Mouse (Mus musculus) hindbrain, postnatal 0 days (tissue): ENCODE data around the gene Nosip. TPM values are rescaled to one million over a fixed set of nuclear protein-coding genes. Genes with fewer than 3 reads are reported as not detected.
"Not testable (repeated sequence)": the region's sequence is repeated elsewhere in the genome, so short reads cannot be mapped to it uniquely, and the experiment has no call there.

ENCODE experiments used
- ATAC-seq: fragments of 200-750 bp; cut with Nextera tagmentation; 2 replicates; pipeline ENCODE4 v1.8.0; 2017; ENCODE audit warnings: mild to moderate bottlenecking, moderate TSS enrichment, moderate library complexity
- DNase-seq: peaks from one replicate; pipeline ENCODE4 v3.0.0-alpha.2; 2015; ENCODE audit warnings: low spot score
- H3K27ac ChIP-seq: fragments of 300-500 bp; sonication (generic); 2 replicates; pipeline ENCODE4 v1.5.1; 2014; ENCODE audit warnings: mild to moderate bottlenecking
- H3K27me3 ChIP-seq: fragments of 300-500 bp; sonication (generic); 2 replicates; pipeline ENCODE4 v1.6.1; 2014; ENCODE audit warnings: low read length, mixed read lengths; ENCODE audit not compliant: insufficient read depth
- H3K36me3 ChIP-seq: fragments of 300-500 bp; sonication (generic); 2 replicates; pipeline ENCODE4 v1.6.1; 2014; ENCODE audit warnings: low read length, mixed read lengths; ENCODE audit not compliant: insufficient read depth
- H3K4me1 ChIP-seq: fragments of 300-500 bp; sonication (generic); 2 replicates; pipeline ENCODE4 v1.6.1; 2014; ENCODE audit warnings: antibody characterized with exemption, low read length, mixed read lengths; ENCODE audit not compliant: insufficient read depth
- H3K4me2 ChIP-seq: fragments of 300-500 bp; sonication (generic); 2 replicates; pipeline ENCODE4 v1.6.1; 2014; ENCODE audit warnings: low read depth, mild to moderate bottlenecking, low read length, moderate library complexity, mixed read lengths
- H3K4me3 ChIP-seq: fragments of 300-500 bp; sonication (generic); 2 replicates; pipeline ENCODE4 v1.5.1; 2014; ENCODE audit warnings: low read length
- H3K9ac ChIP-seq: fragments of 300-500 bp; sonication (generic); replicated peaks from 2 replicates; pipeline ENCODE4 v1.6.1; 2014; ENCODE audit warnings: mild to moderate bottlenecking, low read length, moderate library complexity, mixed read lengths
- H3K9me3 ChIP-seq: fragments of 300-500 bp; sonication (generic); 2 replicates; pipeline ENCODE4 v1.6.1; 2016; ENCODE audit warnings: low read length, mixed read lengths
- CTCF ChIP-seq: IDR thresholded peaks from 2 replicates; pipeline ENCODE4 v1.5.1; 2016; ENCODE audit warnings: antibody characterized with exemption, control low read depth, low read depth
- whole genome bisulfite sequencing: fragments of 180-500 bp; shearing (Covaris S2); extraction: QIAGEN DNeasy Blood & Tissue Kit; methylation state at CpG from one replicate; pipeline ENCODE4 v1.1.7; 2014; 5-methylcytosine and 5-hydroxymethylcytosine counted together
- polyA plus RNA-seq: library from polyadenylated mRNA; unstranded; fragments of >200 nt; fragmentation: Nextera tagmentation; extraction: Ambion mirVana; gene quantifications from 2 replicates; pipeline ENCODE4 v1.2.1, GENCODE M21; 2015
- total RNA-seq: library from RNA; depleted of rRNA; stranded (reverse); fragments of >200 nt; gene quantifications from 2 replicates; pipeline ENCODE4 v1.2.3, GENCODE M21; 2014

The Nosip gene
- total and polyA plus RNA-seq, 2 experiments from 2014 or later: 67.4 to 83.1 TPM

DNA sequence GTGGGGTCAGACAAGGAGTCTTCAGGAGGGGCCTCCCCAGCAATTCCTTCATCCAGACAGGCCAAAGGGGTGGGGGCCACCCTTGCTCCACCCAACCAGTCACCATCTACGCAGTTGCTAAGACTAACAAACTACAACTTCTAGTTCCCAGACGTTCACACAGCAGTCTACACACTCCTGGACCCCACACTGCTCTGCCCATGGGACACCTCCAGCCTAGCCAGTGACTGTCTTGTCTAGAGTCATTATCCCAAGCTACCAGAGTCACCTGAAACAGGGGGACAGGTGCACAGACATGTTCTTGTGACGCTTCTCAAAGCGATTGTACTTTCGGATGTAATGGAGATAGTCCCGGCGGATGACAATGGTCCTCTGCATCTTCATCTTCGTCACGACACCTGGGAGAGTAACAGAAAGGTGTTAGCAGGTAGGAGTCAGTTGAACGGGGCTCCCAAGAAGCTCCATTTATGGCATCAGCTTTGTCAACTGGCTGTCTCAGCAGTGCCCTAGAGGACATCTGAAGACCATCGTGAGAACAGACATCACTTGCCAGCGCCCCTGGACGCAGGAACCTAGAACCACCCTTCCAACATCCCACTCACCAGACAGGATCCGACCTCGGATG lies 60.4 kb downstream of the Nosip start:
- H3K27me3 ChIP-seq: no peaks in the 10 kb centered on the region
- ATAC-seq: no peak
- peak overlapping the region; percentile 64 for H3K4me3 ChIP-seq
- DNase-seq: no peak
- H3K9ac ChIP-seq: peak overlapping the region; percentile 78; the same call in 1 of the 2 replicates
- peaks cover 14% of the 10 kb centered on the region for H3K4me1 ChIP-seq
- 83% methylated on average over 15 of the region's 15 CpGs for WGBS
- peaks cover 70% of the 10 kb centered on the region for H3K36me3 ChIP-seq
- 0 out of 2 replicates have a peak overlapping the region, but pooled peaks have one; percentile 87 for H3K27ac ChIP-seq
- H3K4me2 ChIP-seq: peak overlapping the region; percentile 96
- no peak for TF ChIP-seq CTCF
- no peaks in the 10 kb centered on the region for H3K9me3 ChIP-seq

DNA sequence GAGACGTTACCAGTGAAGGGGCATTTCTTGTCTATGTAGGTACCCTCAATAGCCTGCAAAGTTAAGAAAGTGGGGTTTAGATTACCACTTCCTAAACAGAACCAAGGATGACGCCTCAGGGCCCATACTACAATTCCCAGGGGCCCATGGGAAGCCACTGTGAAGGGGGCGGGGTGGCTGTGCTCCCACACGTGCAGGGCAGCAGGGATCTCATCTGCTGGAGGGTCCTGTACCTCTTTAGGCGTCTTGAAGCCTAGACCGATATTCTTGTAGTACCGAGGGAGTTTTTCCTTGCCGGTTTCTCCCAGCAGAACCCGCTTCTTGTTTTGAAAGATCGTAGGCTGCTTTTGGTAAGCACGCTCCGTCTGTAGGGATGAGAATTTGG lies 60.9 kb downstream of the Nosip start:
- DNase-seq: peak; percentile 46
- Histone ChIP-seq H3K4me2 (peak overlapping the region; percentile 96), H3K27me3 (no peaks in the 10 kb centered on the region), H3K36me3 (peaks cover 69% of the 10 kb centered on the region), H3K4me3 (peak overlapping the region; percentile 64), H3K27ac (peak overlapping the region; percentile 87; the same call in 1 of the 2 replicates), H3K9me3 (no peaks in the 10 kb centered on the region), H3K9ac (peak overlapping the region; percentile 78), H3K4me1 (peaks cover 14% of the 10 kb centered on the region)
- 22% methylated on average over 12 of the region's 12 CpGs for WGBS
- no peak for TF ChIP-seq CTCF
- no peak for ATAC-seq

DNA sequence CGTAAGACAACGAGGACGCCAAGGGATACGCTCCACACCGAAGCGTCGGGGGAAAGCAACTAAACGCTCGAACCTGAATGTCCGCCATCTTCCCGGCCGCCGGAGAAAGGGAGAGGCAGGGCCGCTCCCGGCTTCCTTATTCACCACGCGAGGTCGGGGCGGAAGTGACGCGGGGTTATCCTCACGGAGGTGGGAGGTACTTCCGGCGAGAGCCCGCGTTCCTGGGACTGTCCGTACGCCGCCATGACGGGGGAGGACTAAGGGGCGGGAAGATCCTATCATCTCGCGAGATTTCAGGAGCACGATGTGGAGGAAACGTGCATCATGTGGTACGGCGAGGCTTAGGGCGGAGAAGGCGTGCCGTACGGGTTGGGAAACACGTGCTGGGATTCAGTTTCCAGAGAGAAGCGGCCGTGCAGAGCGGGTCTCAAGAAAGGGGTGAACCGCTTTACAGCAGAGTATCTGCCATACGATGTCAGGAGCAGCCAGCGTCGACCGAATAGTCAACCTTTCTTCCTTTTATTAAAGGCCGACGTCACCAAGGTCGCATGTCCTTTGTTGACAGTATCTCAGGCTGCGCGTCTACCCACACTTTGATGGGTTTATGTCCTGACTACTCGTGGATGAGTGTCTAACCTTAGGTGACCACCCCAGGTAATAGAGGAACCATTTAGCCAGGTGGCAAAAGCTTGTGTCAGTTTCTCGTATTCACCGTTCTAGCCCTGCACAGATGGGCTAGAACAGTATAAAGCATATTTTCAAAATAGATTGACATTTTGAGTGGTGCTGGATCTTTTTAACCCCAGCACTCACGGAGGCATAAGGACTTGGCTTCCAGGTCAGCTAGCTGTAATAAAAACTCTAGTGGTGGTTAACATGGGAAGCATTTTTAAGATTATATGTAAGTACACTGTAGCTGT lies 62.3 kb downstream of the Nosip start, which contains the start of gene Rps11:
Gene Rps11 (minus strand): TSS at position 216 of the 920 bp plus-strand sequence.
- Histone ChIP-seq H3K9me3 (no peaks in the 10 kb centered on the region), H3K36me3 (peaks cover 59% of the 10 kb centered on the region), H3K9ac (peak within 1 kb of the TSS; percentile 78), H3K27me3 (no peaks in the 10 kb centered on the region), H3K4me3 (peak within 1 kb of the TSS; percentile 64), H3K27ac (peak within 1 kb of the TSS; percentile 87), H3K4me1 (peaks cover 14% of the 10 kb centered on the region), H3K4me2 (peak within 1 kb of the TSS; percentile 96)
- peak; percentile 34 for TF ChIP-seq CTCF
- WGBS: 1% methylated on average over 59 of the region's 59 CpGs
- DNase-seq (peak; percentile 100), ATAC-seq (peak; percentile 88)

DNA sequence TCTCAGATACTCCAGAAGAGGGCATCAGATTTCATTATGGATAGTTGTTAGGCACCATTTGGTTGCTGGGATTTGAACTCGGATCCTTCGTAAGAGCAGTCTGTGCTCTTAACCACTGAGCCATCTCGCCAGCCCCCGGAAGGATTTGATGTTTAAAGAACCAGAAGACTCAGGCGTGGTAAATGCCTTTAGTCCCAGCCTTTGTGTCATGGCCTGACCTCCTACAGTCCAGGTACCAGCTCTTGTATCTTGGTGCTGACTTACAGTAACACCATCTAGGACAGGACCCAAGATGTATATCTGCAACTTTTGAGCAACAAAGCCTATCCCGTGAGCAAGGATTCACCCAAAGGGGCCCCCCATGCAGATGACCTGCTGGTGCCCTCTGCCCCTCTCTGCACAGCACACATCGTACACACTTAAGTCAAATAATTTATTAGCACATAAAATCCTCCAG lies 62.9 kb downstream of the Nosip start:
- Histone ChIP-seq H3K4me1 (peaks cover 14% of the 10 kb centered on the region), H3K27me3 (no peaks in the 10 kb centered on the region), H3K27ac (peak overlapping the region; percentile 80), H3K9ac (no peak overlapping the region), H3K4me3 (no peak overlapping the region), H3K36me3 (peaks cover 53% of the 10 kb centered on the region), H3K4me2 (no peak overlapping the region), H3K9me3 (no peaks in the 10 kb centered on the region)
- DNase-seq (peak; percentile 49), ATAC-seq (no peak)
- TF ChIP-seq CTCF: no peak
- 20% methylated on average over 7 of the region's 7 CpGs for WGBS

DNA sequence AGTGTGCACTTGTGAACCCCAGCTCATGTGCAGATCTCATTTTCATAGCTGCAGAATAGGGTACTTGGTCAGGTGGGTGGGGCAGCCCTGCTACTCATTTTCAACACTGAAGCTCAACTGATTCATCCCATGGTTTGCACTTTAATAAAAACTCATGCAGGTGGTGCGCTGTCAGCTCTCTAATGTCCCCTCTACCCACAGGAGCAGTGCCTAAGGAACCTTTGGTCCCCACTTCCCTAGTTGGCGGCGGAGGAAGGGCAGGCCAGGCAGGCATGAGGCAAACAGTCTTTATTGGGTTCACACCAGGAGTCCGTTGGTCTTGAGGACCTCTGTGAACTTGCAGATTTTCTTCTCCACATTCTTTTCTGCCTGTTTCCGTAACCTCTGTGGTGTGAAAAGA lies 63.4 kb downstream of the Nosip start:
- H3K36me3 ChIP-seq: peaks cover 49% of the 10 kb centered on the region
- not testable (repeated sequence) for DNase-seq, H3K4me2 ChIP-seq, ATAC-seq, H3K27me3 ChIP-seq, H3K9ac ChIP-seq, H3K4me3 ChIP-seq, H3K9me3 ChIP-seq, H3K27ac ChIP-seq
- H3K4me1 ChIP-seq: peaks cover 14% of the 10 kb centered on the region
- WGBS: 65% methylated on average over 5 of the region's 5 CpGs

DNA sequence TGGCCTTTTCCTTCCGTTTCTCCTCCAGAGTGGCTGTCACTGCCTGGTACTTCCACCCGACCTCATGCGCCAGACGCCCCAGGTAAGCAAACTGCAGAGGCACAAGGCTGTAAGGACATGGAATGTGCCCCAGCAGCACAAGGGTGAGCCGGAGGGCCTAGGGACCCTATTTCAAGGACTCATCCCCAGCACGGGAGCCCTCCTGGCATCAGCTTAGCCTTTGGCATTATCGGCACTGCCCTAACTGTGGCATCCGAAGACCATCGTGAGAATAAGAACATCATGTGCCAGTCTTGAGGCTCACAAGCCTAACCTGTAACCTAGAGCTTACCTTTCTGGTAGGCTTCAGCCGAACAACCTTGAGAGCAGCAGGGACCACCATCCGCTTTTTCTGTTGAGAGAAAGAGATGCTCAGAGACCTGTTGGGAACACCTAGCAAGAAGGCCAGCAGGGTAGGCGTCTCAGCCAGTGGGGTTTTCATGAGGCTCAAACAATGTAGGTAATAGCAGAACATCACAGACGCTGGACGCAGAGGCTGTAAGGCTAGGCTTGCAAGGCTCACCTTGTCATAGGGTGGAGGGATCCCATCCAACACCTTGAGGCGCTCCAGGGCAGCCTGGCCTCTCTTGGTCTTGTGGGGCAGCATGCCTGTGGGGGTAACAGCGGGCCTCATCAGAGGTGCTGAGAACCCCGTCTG lies 64.1 kb downstream of the Nosip start:
- H3K4me3 ChIP-seq: no peak overlapping the region

More for the DNA sequence above, 64.1 kb downstream of the Nosip start:
- DNase-seq: no peak
- H3K27me3 ChIP-seq: no peaks in the 10 kb centered on the region
- no peak for ATAC-seq
- peaks cover 14% of the 10 kb centered on the region for H3K4me1 ChIP-seq
- no peak overlapping the region for H3K27ac ChIP-seq
- no peak for TF ChIP-seq CTCF
- peak overlapping the region; percentile 99; the same call in 1 of the 2 replicates for H3K9ac ChIP-seq
- 76% methylated on average over 17 of the region's 17 CpGs for WGBS
- H3K36me3 ChIP-seq: peaks cover 43% of the 10 kb centered on the region
- peak overlapping the region; percentile 93; the same call in 1 of the 2 replicates for H3K4me2 ChIP-seq
- no peaks in the 10 kb centered on the region for H3K9me3 ChIP-seq
